8 mouse cellular contexts compared by ENCODE assay signal in the genomic region with DNA sequence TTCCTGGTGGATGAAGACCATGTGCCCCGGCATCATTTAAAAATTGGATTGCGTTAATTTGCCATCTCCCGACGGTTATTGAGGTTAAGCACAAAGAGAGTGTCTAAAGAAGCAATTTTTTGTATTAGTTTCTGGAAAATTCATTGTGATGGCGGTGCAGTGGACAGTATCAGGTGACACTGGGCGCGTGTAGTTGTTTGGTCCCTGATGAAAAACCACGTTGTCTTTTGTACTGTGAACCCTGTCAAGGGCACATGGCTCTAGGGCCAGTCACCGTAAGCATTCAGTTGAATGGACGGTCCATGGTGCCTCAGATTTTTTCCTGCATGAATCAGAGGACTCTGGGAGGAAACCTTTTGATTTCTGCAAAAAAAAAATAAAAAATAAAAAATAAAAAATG. TPM values are rescaled to one million over a fixed set of nuclear protein-coding genes. Genes with fewer than 3 reads are reported as not detected.
DNase-seq lines count a peak whose midpoint lies in the region; ATAC-seq lines count a peak whose summit lies in the region.

No protein-coding gene starts in this region.

- no peak for ATAC-seq in heart, embryonic 15.5 days (replicated peaks; ENCODE audit: insufficient number of reproducible peaks, insufficient read depth, low FRiP score, low read depth)
- ATAC-seq in embryonic facial prominence, embryonic 11.5 days (replicated peaks; ENCODE audit: insufficient number of reproducible peaks, low FRiP score, low TSS enrichment, low read depth): no peak
- no peak for ATAC-seq in hindbrain, embryonic 12.5 days (ENCODE audit: low FRiP score)
- ATAC-seq in midbrain, embryonic 12.5 days (ENCODE audit: low FRiP score, low read depth): no peak
- no peak for ATAC-seq in activated CD4-positive, CD25-positive, alpha-beta regulatory T cell, adult 4 months

- peak overlapping the region; percentile 82 for H3K4me3 ChIP-seq in heart, embryonic 15.5 days
- peak overlapping the region; percentile 92 for H3K4me3 ChIP-seq in embryonic facial prominence, embryonic 11.5 days (ENCODE audit: low read depth, low read length)
- peak overlapping the region; percentile 93 for H3K4me3 ChIP-seq in hindbrain, embryonic 12.5 days
- H3K4me3 ChIP-seq in midbrain, embryonic 12.5 days: peak overlapping the region; percentile 84

- H3K9ac ChIP-seq in heart, embryonic 15.5 days: no peak overlapping the region; the same call in 1 of the 2 replicates
- peak overlapping the region; percentile 99 for H3K9ac ChIP-seq in embryonic facial prominence, embryonic 11.5 days (replicated peaks; ENCODE audit: low read length)
- H3K9ac ChIP-seq in hindbrain, embryonic 12.5 days: peak overlapping the region; percentile 99
- peak overlapping the region; percentile 100 for H3K9ac ChIP-seq in midbrain, embryonic 12.5 days (replicated peaks)

- no peak for DNase-seq in heart, adult 8-10 months (ENCODE audit: low spot score)
- no peak for DNase-seq in embryonic facial prominence, embryonic 11.5 days (ENCODE audit: low spot score)
- no peak for DNase-seq in frontal cortex, adult 2 months (ENCODE audit: extremely low spot score in 1 of 2, low spot score in 1 of 2)
- DNase-seq in ovary, adult 18-20 months (ENCODE audit: low spot score): no peak

- H3K27me3 ChIP-seq in heart, embryonic 15.5 days: no peaks in the 10 kb centered on the region; the same call in 1 of the 2 replicates
- no peaks in the 10 kb centered on the region for H3K27me3 ChIP-seq in embryonic facial prominence, embryonic 11.5 days (ENCODE audit: control insufficient read depth, insufficient read depth, low read length)
- no peaks in the 10 kb centered on the region for H3K27me3 ChIP-seq in hindbrain, embryonic 12.5 days
- H3K27me3 ChIP-seq in midbrain, embryonic 12.5 days: no peaks in the 10 kb centered on the region

- H3K36me3 ChIP-seq in heart, embryonic 15.5 days: no peaks in the 10 kb centered on the region
- H3K36me3 ChIP-seq in embryonic facial prominence, embryonic 11.5 days (replicated peaks; ENCODE audit: control insufficient read depth, insufficient read depth, low read depth, low read length): no peaks in the 10 kb centered on the region
- no peaks in the 10 kb centered on the region for H3K36me3 ChIP-seq in hindbrain, embryonic 12.5 days
- H3K36me3 ChIP-seq in midbrain, embryonic 12.5 days: no peaks in the 10 kb centered on the region

- H3K9me3 ChIP-seq in heart, embryonic 15.5 days (replicated peaks): no peaks in the 10 kb centered on the region
- no peaks in the 10 kb centered on the region for H3K9me3 ChIP-seq in embryonic facial prominence, embryonic 11.5 days (replicated peaks; ENCODE audit: control insufficient read depth, low read length)
- no peaks in the 10 kb centered on the region for H3K9me3 ChIP-seq in hindbrain, embryonic 12.5 days (replicated peaks)
- no peaks in the 10 kb centered on the region for H3K9me3 ChIP-seq in midbrain, embryonic 12.5 days

- H3K4me2 ChIP-seq in heart, embryonic 15.5 days: peak overlapping the region; percentile 83
- peak overlapping the region; percentile 48 for H3K4me2 ChIP-seq in embryonic facial prominence, embryonic 11.5 days (ENCODE audit: low read depth, low read length)
- peak overlapping the region; percentile 57 for H3K4me2 ChIP-seq in hindbrain, embryonic 12.5 days (replicated peaks)
- peak overlapping the region; percentile 59 for H3K4me2 ChIP-seq in midbrain, embryonic 12.5 days (replicated peaks)

- WGBS in heart, embryonic 15.5 days: 40% methylated on average over 10 of the region's 10 CpGs
- WGBS in embryonic facial prominence, embryonic 11.5 days: 12% methylated on average over 10 of the region's 10 CpGs
- WGBS in hindbrain, embryonic 12.5 days: 10% methylated on average over 10 of the region's 10 CpGs
- 14% methylated on average over 10 of the region's 10 CpGs for WGBS in midbrain, embryonic 12.5 days

- peaks cover 11% of the 10 kb centered on the region for H3K4me1 ChIP-seq in heart, embryonic 15.5 days (replicated peaks)
- H3K4me1 ChIP-seq in embryonic facial prominence, embryonic 11.5 days (ENCODE audit: control insufficient read depth, insufficient read depth, low read length): no peaks in the 10 kb centered on the region; the same call in 1 of the 2 replicates
- peaks cover 23% of the 10 kb centered on the region for H3K4me1 ChIP-seq in hindbrain, embryonic 12.5 days
- peaks cover 22% of the 10 kb centered on the region for H3K4me1 ChIP-seq in midbrain, embryonic 12.5 days

- no peak overlapping the region for H3K27ac ChIP-seq in heart, embryonic 15.5 days
- peak overlapping the region; percentile 98; the same call in 1 of the 2 replicates for H3K27ac ChIP-seq in embryonic facial prominence, embryonic 11.5 days (replicated peaks; ENCODE audit: low read depth, low read length)
- H3K27ac ChIP-seq in hindbrain, embryonic 12.5 days: peak overlapping the region; percentile 99
- peak overlapping the region; percentile 100 for H3K27ac ChIP-seq in midbrain, embryonic 12.5 days (replicated peaks)

RNA-seq across cellular contexts. Expression of a gene that starts 0.5 kb away (rescaled TPM):
- 42.8 and 57.8 TPM in 2 replicates for polyA plus RNA-seq in heart, embryonic 15.5 days (2015; fragmentation: Nextera tagmentation; extraction: Ambion mirVana)
- 1 to 10 TPM; 3.7 to 5.2 (median 4.6) TPM for total RNA-seq in heart, adult 8-10 months (2022)
- polyA plus RNA-seq in embryonic facial prominence, embryonic 11.5 days (2014; fragmentation: Nextera tagmentation; extraction: Ambion mirVana): 319 and 335 TPM in 2 replicates
- polyA plus RNA-seq in hindbrain, embryonic 12.5 days (2016; fragmentation: Nextera tagmentation; extraction: Ambion mirVana): 340 and 382 TPM in 2 replicates
- 359 and 366 TPM in 2 replicates for polyA plus RNA-seq in midbrain, embryonic 12.5 days (2016; fragmentation: Nextera tagmentation; extraction: Ambion mirVana)
- 25.1 and 28.8 TPM in 2 replicates for polyA plus RNA-seq in frontal cortex, adult 2 months (2012; rRNA removed)
- polyA plus RNA-seq in activated CD4-positive, CD25-positive, alpha-beta regulatory T cell, adult 4 months (2017; shearing (Covaris generic)): under 1 TPM in 1 of 2 experiments, not detected in 1; 0.15 TPM

Comparison
In these comparisons a context has a peak if more than half of its experiments do, and no peak if none do; other contexts are left out.
1. RNA of a gene that starts 0.5 kb away (polyA plus RNA-seq): 359 to 366 TPM in midbrain, embryonic 12.5 days, 340 to 382 TPM in hindbrain, embryonic 12.5 days, 319 to 335 TPM in embryonic facial prominence, embryonic 11.5 days, 42.8 to 57.8 TPM in heart, embryonic 15.5 days and 25.1 to 28.8 TPM in frontal cortex, adult 2 months; 0.15 TPM in activated CD4-positive, CD25-positive, alpha-beta regulatory T cell, adult 4 months; every median in the first group is over 10 times any median in the second.
2. Peak in every context shown above with its lines, with median percentiles within 50 percentile points of each other: H3K4me2 ChIP-seq and H3K4me3 ChIP-seq.